23 mouse cellular contexts compared by ENCODE assay signal in the genomic region with DNA sequence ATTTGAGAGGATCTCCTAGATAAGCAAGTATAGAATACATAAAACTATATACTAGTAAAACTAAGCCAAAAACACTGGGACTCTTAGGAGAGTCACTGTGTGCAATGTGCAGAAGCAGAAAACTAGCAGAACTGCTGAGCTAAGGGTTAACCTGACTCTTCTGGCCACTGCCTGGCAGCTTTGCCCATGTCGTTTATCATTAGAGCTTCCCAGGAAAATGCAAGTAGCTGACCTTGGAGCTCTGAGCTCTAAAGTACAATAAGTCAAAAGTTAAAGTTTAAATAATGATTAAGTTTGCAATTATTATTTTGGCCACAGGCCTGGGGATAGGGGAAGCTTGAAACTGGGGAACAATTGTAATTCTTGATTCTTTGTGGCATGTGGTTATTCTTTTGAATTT. TPM values are rescaled to one million over a fixed set of nuclear protein-coding genes. Genes with fewer than 3 reads are reported as not detected.
A peak's percentile ranks its signal among the peaks of the same experiment; 100 is the strongest.
DNase-seq lines count a peak whose midpoint lies in the region; ATAC-seq and TF ChIP-seq lines count a peak whose summit lies in the region.
"Had no signal": no experiment of that assay in that cellular context is flagged by ENCODE, and none has a peak within 500 bp of the region (broad histone marks: within the 10 kb centered on the region; RNA-seq: fewer than 3 reads in every experiment).

No protein-coding gene starts in this region.

- WGBS in heart, embryonic 13.5 days, result 36% methylated on average over 1 of the region's 1 CpGs
- 18% methylated on average over 1 of the region's 1 CpGs for WGBS in kidney, postnatal 0 days

- H3K9ac ChIP-seq in heart, embryonic 13.5 days, result no peak overlapping the region
- H3K9ac ChIP-seq in kidney, postnatal 0 days (ENCODE audit: low read depth, low read length), result no peak overlapping the region
- H3K9ac ChIP-seq: forebrain, embryonic 13.5 days; hindbrain, embryonic 13.5 days; limb, embryonic 15.5 days; liver, postnatal 0 days; midbrain, embryonic 15.5 days had no signal

- no peak overlapping the region for H3K4me2 ChIP-seq in heart, embryonic 13.5 days
- H3K4me2 ChIP-seq in kidney, postnatal 0 days (ENCODE audit: low read length), result no peak overlapping the region
- H3K4me2 ChIP-seq: forebrain, embryonic 13.5 days; hindbrain, embryonic 13.5 days; limb, embryonic 15.5 days; midbrain, embryonic 15.5 days had no signal

- peaks cover 56% of the 10 kb centered on the region for H3K36me3 ChIP-seq in heart, embryonic 13.5 days
- peaks cover 20% of the 10 kb centered on the region; the same call in 1 of the 2 replicates for H3K36me3 ChIP-seq in kidney, postnatal 0 days (ENCODE audit: insufficient read depth, low read length)

- intact Hi-C loops in heart, postnatal 10 days (cut with DNase I), result no loop called here

- ATAC-seq in heart, embryonic 13.5 days (ENCODE audit: extremely low read depth, insufficient number of reproducible peaks, low FRiP score, low TSS enrichment), result no peak
- ATAC-seq in Patski, result no peak
- peak; percentile 35; the same call in 1 of the 2 replicates for ATAC-seq in kidney, postnatal 0 days (replicated peaks; ENCODE audit: low FRiP score, low read depth)
- ATAC-seq: forebrain, embryonic 13.5 days; inflammation-experienced regulatory T-cells, adult 6 months; liver, postnatal 0 days; midbrain, embryonic 15.5 days had no signal

- no peaks in the 10 kb centered on the region for H3K27me3 ChIP-seq in heart, embryonic 13.5 days (replicated peaks)
- H3K27me3 ChIP-seq in Patski, result no peaks in the 10 kb centered on the region
- H3K27me3 ChIP-seq in kidney, postnatal 0 days (ENCODE audit: insufficient read depth, low read length), result no peaks in the 10 kb centered on the region
- H3K27me3 ChIP-seq: forebrain, embryonic 13.5 days; hindbrain, embryonic 13.5 days; limb, embryonic 15.5 days; megakaryocyte, embryonic 14.5 days; midbrain, embryonic 15.5 days had no signal

- peak overlapping the region; percentile 28; the same call in 1 of the 2 replicates for H3K27ac ChIP-seq in heart, embryonic 13.5 days (replicated peaks)
- peak overlapping the region; percentile 82 for H3K27ac ChIP-seq in kidney, postnatal 0 days
- H3K27ac ChIP-seq: forebrain, embryonic 13.5 days; hindbrain, embryonic 13.5 days; limb, embryonic 15.5 days; midbrain, embryonic 15.5 days had no signal

- no peaks in the 10 kb centered on the region for H3K9me3 ChIP-seq in heart, embryonic 13.5 days
- H3K9me3 ChIP-seq in kidney, postnatal 0 days (replicated peaks; ENCODE audit: low read length), result no peaks in the 10 kb centered on the region
- H3K9me3 ChIP-seq: forebrain, embryonic 13.5 days; hindbrain, embryonic 13.5 days; limb, embryonic 15.5 days; megakaryocyte, embryonic 14.5 days; midbrain, embryonic 15.5 days had no signal

- in situ Hi-C loops in Patski (cut with MboI; ENCODE audit: low pct_unique_long_range_greater_than_20kb), result no loop called here

- DNase-seq in heart, postnatal 10 days, result no peak
- DNase-seq in Patski (ENCODE audit: low read depth, low spot score), result peak; percentile 47
- DNase-seq in kidney, adult 18-20 months, result peak; percentile 32
- DNase-seq in kidney, postnatal 0 days (ENCODE audit: low spot score), result peak; percentile 10
- DNase-seq in layer of hippocampus, postnatal 25 days (ENCODE audit: extremely low spot score in 1 of 2, low spot score in 1 of 2), result no peak
- DNase-seq in left cerebral cortex, adult 8-10 months (ENCODE audit: low spot score in 2 of 2), result no peak
- DNase-seq: B cell, adult 2 months; cerebellum, adult 8-10 months; gastrocnemius, postnatal 10 days; heart, adult 11 months; heart, postnatal 14 days; liver, postnatal 0 days; right cerebral cortex, postnatal 14 days; spleen, adult 18-20 months had no signal

- CTCF ChIA-PET in Patski (lab: Charles Lee), result no interaction called here

- H3K4me1 ChIP-seq in heart, embryonic 13.5 days, result peaks cover 18% of the 10 kb centered on the region
- 0 out of 2 replicates have a peak, but pooled peaks cover 9% of the 10 kb centered on the region for H3K4me1 ChIP-seq in kidney, postnatal 0 days (replicated peaks; ENCODE audit: insufficient read depth, low read length)

- POLR2A ChIA-PET in Patski (lab: Charles Lee), result no interaction called here

- no peak for TF ChIP-seq CTCF in Patski (IDR thresholded peaks at IDR 0.05)
- TF ChIP-seq CTCF in kidney, postnatal 0 days (IDR thresholded peaks at IDR 0.05; ENCODE audit: low read depth), result no peak

- no peak overlapping the region for H3K4me3 ChIP-seq in heart, embryonic 13.5 days
- no peak overlapping the region for H3K4me3 ChIP-seq in kidney, postnatal 0 days (replicated peaks; ENCODE audit: low read depth, low read length)
- H3K4me3 ChIP-seq: erythroblast, embryonic 14.5 days; forebrain, embryonic 13.5 days; hindbrain, embryonic 13.5 days; limb, embryonic 15.5 days; megakaryocyte, embryonic 14.5 days; midbrain, embryonic 15.5 days; myocyte had no signal

RNA-seq across cellular contexts. Expression of a gene that starts 5.2 kb away (rescaled TPM):
- polyA plus RNA-seq in heart, embryonic 13.5 days (2015; fragmentation: Nextera tagmentation; extraction: Ambion mirVana), result 34.2 and 37.0 TPM in 2 replicates
- 10 to 100 TPM; 14.4 to 15.0 TPM for total RNA-seq in heart, postnatal 10 days (2021)
- 65.2 TPM for polyA plus RNA-seq in Patski (2021)
- 92.7 and 94.1 TPM in 2 replicates for polyA plus RNA-seq in kidney, postnatal 0 days (2015; fragmentation: Nextera tagmentation; extraction: Ambion mirVana)
- 10 to 100 TPM; 27.9 to 31.8 TPM for total RNA-seq in layer of hippocampus, postnatal 25 days (2021)
- 10 to 100 TPM; 27.2 to 29.6 (median 28.3) TPM for total RNA-seq in left cerebral cortex, adult 8-10 months (2022)

RNA-seq across cellular contexts. Expression of a gene that starts 10.5 kb away (rescaled TPM):
- polyA plus RNA-seq in heart, embryonic 13.5 days (2015; fragmentation: Nextera tagmentation; extraction: Ambion mirVana), result 41.7 and 42.8 TPM in 2 replicates
- total RNA-seq in heart, postnatal 10 days (2021), result 10 to 100 TPM; 32.4 to 36.6 TPM
- 117 TPM for polyA plus RNA-seq in Patski (2021)
- 118 and 128 TPM in 2 replicates for polyA plus RNA-seq in kidney, postnatal 0 days (2015; fragmentation: Nextera tagmentation; extraction: Ambion mirVana)
- 10 to 100 TPM; 47.0 to 53.1 TPM for total RNA-seq in layer of hippocampus, postnatal 25 days (2021)
- 10 to 100 TPM; 45.7 to 65.9 (median 51.7) TPM for total RNA-seq in left cerebral cortex, adult 8-10 months (2022)

RNA-seq across cellular contexts. Expression of a gene that starts 18.0 kb away (rescaled TPM):
- 16.9 and 17.7 TPM in 2 replicates for polyA plus RNA-seq in heart, embryonic 13.5 days (2015; fragmentation: Nextera tagmentation; extraction: Ambion mirVana)
- 10 to 100 TPM; 14.6 to 16.9 TPM for total RNA-seq in heart, postnatal 10 days (2021)
- 19.8 TPM for polyA plus RNA-seq in Patski (2021)
- 18.9 and 19.6 TPM in 2 replicates for polyA plus RNA-seq in kidney, postnatal 0 days (2015; fragmentation: Nextera tagmentation; extraction: Ambion mirVana)
- total RNA-seq in layer of hippocampus, postnatal 25 days (2021), result 10 to 100 TPM; 23.4 to 29.2 TPM
- 10 to 100 TPM; 20.7 to 25.0 (median 23.7) TPM for total RNA-seq in left cerebral cortex, adult 8-10 months (2022)

RNA-seq across cellular contexts. Expression of a gene that starts 18.3 kb away (rescaled TPM):
- 0.57 and 0.79 TPM in 2 replicates for polyA plus RNA-seq in heart, embryonic 13.5 days (2015; fragmentation: Nextera tagmentation; extraction: Ambion mirVana)
- 1 to 10 TPM; 1.8 to 2.2 TPM for total RNA-seq in heart, postnatal 10 days (2021)
- polyA plus RNA-seq in Patski (2021), result 3.6 TPM
- polyA plus RNA-seq in kidney, postnatal 0 days (2015; fragmentation: Nextera tagmentation; extraction: Ambion mirVana), result 1.5 and 1.7 TPM in 2 replicates
- total RNA-seq in layer of hippocampus, postnatal 25 days (2021), result 100 to 1,000 TPM; 115 to 122 TPM
- 100 to 1,000 TPM; 194 to 219 (median 202) TPM for total RNA-seq in left cerebral cortex, adult 8-10 months (2022)
- polyA plus RNA-seq: erythroblast, embryonic 14.5 days had no signal

RNA-seq across cellular contexts. Expression of a gene that starts 48.4 kb away (rescaled TPM):
- polyA plus RNA-seq in heart, embryonic 13.5 days (2015; fragmentation: Nextera tagmentation; extraction: Ambion mirVana), result 47.6 and 53.2 TPM in 2 replicates
- total RNA-seq in heart, postnatal 10 days (2021), result 10 to 100 TPM; 65.4 to 67.9 TPM
- polyA plus RNA-seq in Patski (2021), result 45.9 TPM
- polyA plus RNA-seq in kidney, postnatal 0 days (2015; fragmentation: Nextera tagmentation; extraction: Ambion mirVana), result 69.5 and 90.6 TPM in 2 replicates
- 10 to 100 TPM; 57.0 to 69.0 TPM for total RNA-seq in layer of hippocampus, postnatal 25 days (2021)
- 10 to 100 TPM; 43.5 to 54.6 (median 48.8) TPM for total RNA-seq in left cerebral cortex, adult 8-10 months (2022)
- polyA plus RNA-seq: erythroblast, embryonic 14.5 days had no signal

Comparison
In these comparisons a context has a peak if more than half of its experiments do, and no peak if none do; other contexts are left out.
1. DNase-seq: peak in Patski (single experiment), kidney, adult 18-20 months (single experiment) and kidney, postnatal 0 days (single experiment); none in heart, postnatal 10 days (0 of 2), layer of hippocampus, postnatal 25 days (0 of 2) and left cerebral cortex, adult 8-10 months (0 of 2).